Mouse (Mus musculus) heart, postnatal 0 days (tissue): Measurements from ENCODE around the gene Tenm2. TPM values are rescaled to one million over a fixed set of nuclear protein-coding genes. Genes with fewer than 3 reads are reported as not detected.
A peak's percentile ranks its signal among the peaks of the same experiment; 100 is the strongest.

Experiments used
- ATAC-seq: fragments of 200-750 bp; cut with Nextera tagmentation; 2 replicates; pipeline ENCODE4 v1.8.0; 2017; ENCODE audit warnings: low read depth, moderate number of reproducible peaks, moderate library complexity; ENCODE audit not compliant: insufficient read depth
- DNase-seq: peaks from one replicate; pipeline ENCODE4 v3.0.0-alpha.2; 2016; ENCODE audit warnings: low spot score
- H3K27ac ChIP-seq: fragments of 300-500 bp; sonication (generic); 2 replicates; pipeline ENCODE4 v1.5.1; 2014; ENCODE audit warnings: low read depth, mild to moderate bottlenecking
- H3K27me3 ChIP-seq: fragments of 300-500 bp; sonication (generic); 2 replicates; pipeline ENCODE4 v1.6.1; 2014; ENCODE audit warnings: low read length, mixed read lengths; ENCODE audit not compliant: control insufficient read depth, insufficient read depth
- H3K36me3 ChIP-seq: fragments of 300-500 bp; sonication (generic); replicated peaks from 2 replicates; pipeline ENCODE4 v1.6.1; 2014; ENCODE audit warnings: low read length, mixed read lengths; ENCODE audit not compliant: control insufficient read depth, insufficient read depth
- H3K4me1 ChIP-seq: fragments of 300-500 bp; sonication (generic); 2 replicates; pipeline ENCODE4 v1.6.1; 2014; ENCODE audit warnings: antibody characterized with exemption; ENCODE audit not compliant: control insufficient read depth, insufficient read depth
- H3K4me2 ChIP-seq: fragments of 300-500 bp; sonication (generic); 2 replicates; pipeline ENCODE4 v1.6.1; 2014; ENCODE audit warnings: low read depth, mild to moderate bottlenecking, low read length, moderate library complexity
- H3K4me3 ChIP-seq: fragments of 300-500 bp; sonication (generic); 2 replicates; pipeline ENCODE4 v1.5.1; 2014; ENCODE audit warnings: low read depth, low read length
- H3K9ac ChIP-seq: fragments of 300-500 bp; sonication (generic); replicated peaks from 2 replicates; pipeline ENCODE4 v1.6.1; 2014; ENCODE audit warnings: low read depth, low read length, mixed read lengths
- H3K9me3 ChIP-seq: fragments of 300-500 bp; sonication (generic); replicated peaks from 2 replicates; pipeline ENCODE4 v1.6.1; 2016; ENCODE audit warnings: low read length; ENCODE audit not compliant: control insufficient read depth
- CTCF ChIP-seq: IDR thresholded peaks from 2 replicates; pipeline ENCODE4 v1.5.1; 2016; ENCODE audit warnings: antibody characterized with exemption, control low read depth, low read depth
- EP300 ChIP-seq: IDR thresholded peaks from 2 replicates; pipeline ENCODE4 v1.6.1; 2016; ENCODE audit warnings: antibody characterized with exemption, low read depth
- WGBS: fragments of 180-500 bp; shearing (Covaris S2); extraction: QIAGEN DNeasy Blood & Tissue Kit; methylation state at CpG from one replicate; pipeline ENCODE4 v1.1.7; 2014; 5-methylcytosine and 5-hydroxymethylcytosine counted together
- polyA plus RNA-seq: library from polyadenylated mRNA; unstranded; fragments of >200 nt; fragmentation: Nextera tagmentation; extraction: Ambion mirVana; gene quantifications from 2 replicates; pipeline ENCODE4 v1.2.1, GENCODE M21; 2015
- total RNA-seq: library from RNA; depleted of rRNA; stranded (reverse); fragments of >200 nt; gene quantifications from 2 replicates; pipeline ENCODE4 v1.2.3, GENCODE M21; 2014; ENCODE audit warnings: low replicate concordance

Tenm2 gene
- total and polyA plus RNA-seq, 2 experiments from 2014 or later, result 0.14 to 0.95 TPM

DNA sequence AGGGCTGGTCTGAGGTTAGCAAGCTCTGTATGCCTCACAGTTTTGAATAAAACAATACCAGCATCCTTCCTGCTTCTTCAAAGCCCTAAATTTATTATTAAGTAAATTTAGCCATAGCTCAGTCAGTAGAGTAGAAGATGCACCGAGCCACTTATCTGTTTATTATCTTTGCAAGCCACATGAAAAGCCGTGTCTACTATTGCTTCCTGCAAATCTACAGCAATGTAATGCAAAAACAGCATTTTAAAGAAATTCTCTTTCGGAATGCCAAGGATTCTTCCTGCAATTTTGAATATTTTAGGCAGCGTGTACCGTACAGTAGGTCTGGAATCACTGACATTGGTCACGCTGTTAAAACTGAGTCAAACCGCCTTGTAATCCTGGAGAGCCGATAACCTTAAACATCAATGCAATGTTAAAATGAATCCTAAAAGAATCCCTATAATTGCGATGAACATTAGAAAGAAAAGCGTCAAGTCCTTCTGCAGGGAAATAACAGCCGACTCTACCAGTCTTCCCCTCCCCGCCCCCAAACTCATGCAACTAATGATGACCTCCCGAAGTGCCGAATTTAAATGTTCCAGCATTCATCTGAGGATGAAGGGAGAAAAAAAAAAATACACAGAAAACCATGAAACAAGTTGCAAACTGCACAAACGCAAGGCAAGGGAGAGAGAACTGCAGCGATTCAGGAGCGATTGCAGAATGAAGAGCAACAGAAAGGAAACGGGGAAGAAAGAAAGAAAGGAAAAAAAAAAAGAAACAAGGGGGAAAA is 556 bp downstream of the Tenm2 start:
- no peaks in the 10 kb centered on the region for H3K4me1 ChIP-seq
- peak overlapping the region; percentile 59 for H3K4me3 ChIP-seq
- no peak for DNase-seq
- WGBS, result 8% methylated on average over 18 of the region's 18 CpGs
- H3K4me2 ChIP-seq, result peak overlapping the region; percentile 89
- no peak for ATAC-seq
- H3K27ac ChIP-seq, result no peak overlapping the region
- no peak overlapping the region; the same call in 1 of the 2 replicates for H3K9ac ChIP-seq
- H3K9me3 ChIP-seq, result no peaks in the 10 kb centered on the region
- H3K27me3 ChIP-seq, result peaks cover 40% of the 10 kb centered on the region
- TF ChIP-seq EP300 (no peak), CTCF (no peak)
- H3K36me3 ChIP-seq, result no peaks in the 10 kb centered on the region

DNA sequence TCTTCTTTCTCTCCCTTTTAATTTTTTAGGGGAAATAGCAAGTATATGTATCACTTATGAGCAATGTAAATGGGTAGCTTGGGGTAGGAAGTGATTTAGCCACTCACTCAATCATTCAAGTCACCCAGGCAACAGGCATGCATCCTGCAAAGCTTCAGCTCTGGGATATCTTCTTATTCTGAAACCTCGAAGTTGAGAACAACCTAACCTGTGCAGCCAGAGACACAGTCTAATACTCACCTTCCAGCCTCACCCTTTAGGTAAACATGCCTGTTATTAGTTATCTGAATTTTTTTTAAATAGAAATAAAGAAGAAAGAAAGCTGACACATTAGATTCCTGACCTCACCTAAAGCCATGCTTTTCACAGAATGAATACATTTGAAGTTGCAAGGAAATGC is 8.4 kb downstream of the Tenm2 start:
- no peaks in the 10 kb centered on the region for H3K9me3 ChIP-seq
- H3K27me3 ChIP-seq, result peaks cover 15% of the 10 kb centered on the region; the same call in 1 of the 2 replicates
- no peaks in the 10 kb centered on the region for H3K36me3 ChIP-seq
- no peak overlapping the region for H3K9ac ChIP-seq
- H3K4me2 ChIP-seq, result no peak overlapping the region
- no peak overlapping the region for H3K27ac ChIP-seq
- DNase-seq, result no peak
- WGBS, result 44% methylated on average over 1 of the region's 1 CpGs
- H3K4me3 ChIP-seq, result no peak overlapping the region
- ATAC-seq, result no peak
- no peaks in the 10 kb centered on the region for H3K4me1 ChIP-seq
- TF ChIP-seq CTCF (no peak), EP300 (no peak)

DNA sequence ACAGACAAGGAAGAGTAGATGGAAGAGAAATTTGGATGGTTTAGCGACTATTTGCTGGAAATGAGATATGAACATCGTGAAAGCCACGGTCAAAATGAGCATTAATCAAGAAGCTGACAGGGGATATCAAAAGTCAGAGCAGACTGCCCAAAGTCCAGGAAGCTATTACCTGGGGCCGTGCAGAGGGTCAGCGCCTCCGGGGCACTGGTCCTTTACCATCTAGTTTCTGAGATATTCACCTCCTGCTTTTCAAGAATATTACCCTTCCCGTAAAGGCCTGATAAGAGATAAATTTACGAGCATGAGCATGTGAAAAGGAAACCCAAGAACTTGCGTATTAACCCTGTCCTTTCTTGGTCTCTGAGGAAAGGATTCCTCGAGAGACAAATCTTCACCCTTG is 8.8 kb downstream of the Tenm2 start:
- Histone ChIP-seq H3K4me3 (no peak overlapping the region), H3K27ac (no peak overlapping the region), H3K27me3 (peaks cover 15% of the 10 kb centered on the region; the same call in 1 of the 2 replicates), H3K36me3 (no peaks in the 10 kb centered on the region), H3K9ac (no peak overlapping the region), H3K4me2 (no peak overlapping the region), H3K9me3 (no peaks in the 10 kb centered on the region), H3K4me1 (no peaks in the 10 kb centered on the region)
- DNase-seq (no peak), ATAC-seq (no peak)
- WGBS, result 63% methylated on average over 10 of the region's 10 CpGs
- no peak for TF ChIP-seq EP300
- TF ChIP-seq CTCF, result no peak

DNA sequence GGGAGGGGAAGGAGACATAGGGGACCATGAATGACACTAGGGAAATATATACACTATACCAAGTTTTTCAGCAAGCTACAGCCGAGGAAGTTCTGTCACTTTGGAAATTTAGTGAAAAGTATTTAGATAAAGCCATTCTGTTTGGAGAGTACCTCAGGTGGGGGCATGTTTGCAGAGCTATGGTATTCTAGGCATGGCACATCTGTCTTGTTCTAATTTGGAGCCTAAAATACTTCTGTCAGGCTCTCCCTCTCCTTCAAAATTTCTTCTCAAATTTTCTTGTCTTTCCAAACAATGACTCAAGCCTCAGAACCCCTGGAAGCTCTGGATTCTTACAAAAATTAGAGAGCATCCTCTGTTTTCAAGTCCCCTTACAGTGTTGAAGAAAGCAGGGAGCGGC is 13.0 kb downstream of the Tenm2 start:
- H3K4me3 ChIP-seq, result no peak overlapping the region
- H3K36me3 ChIP-seq, result no peaks in the 10 kb centered on the region
- H3K9me3 ChIP-seq, result no peaks in the 10 kb centered on the region
- H3K4me1 ChIP-seq, result 0 out of 2 replicates have a peak, but pooled peaks cover 3% of the 10 kb centered on the region
- no peak overlapping the region for H3K27ac ChIP-seq
- peaks cover 14% of the 10 kb centered on the region; the same call in 1 of the 2 replicates for H3K27me3 ChIP-seq
- no peak overlapping the region for H3K9ac ChIP-seq
- TF ChIP-seq EP300 (no peak), CTCF (no peak)
- DNase-seq (no peak), ATAC-seq (no peak)
- no peak overlapping the region for H3K4me2 ChIP-seq
- WGBS, result 66% methylated on average over 2 of the region's 2 CpGs

DNA sequence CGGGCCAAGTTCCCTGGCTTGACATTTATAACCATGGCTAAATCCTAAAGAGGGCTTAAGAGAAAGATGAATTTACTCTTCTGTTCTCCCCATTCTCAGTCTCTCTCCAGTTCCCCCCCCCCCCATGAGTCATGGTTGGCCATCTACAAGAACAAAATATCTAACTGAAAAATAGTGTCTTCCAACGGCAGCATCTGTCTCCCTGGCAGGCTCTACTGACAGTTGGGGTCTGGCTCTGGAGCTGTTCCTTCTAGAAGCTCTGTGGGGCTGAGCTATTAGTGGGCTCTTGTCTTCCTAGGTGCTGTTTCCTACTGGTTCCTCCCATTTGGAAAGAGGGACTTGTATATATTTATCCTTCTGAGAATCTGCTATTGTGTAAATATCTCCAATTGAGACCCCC is 13.7 kb downstream of the Tenm2 start:
- Histone ChIP-seq H3K9me3 (no peaks in the 10 kb centered on the region), H3K4me3 (no peak overlapping the region), H3K27me3 (peaks cover 14% of the 10 kb centered on the region; the same call in 1 of the 2 replicates), H3K27ac (no peak overlapping the region), H3K4me1 (0 out of 2 replicates have a peak, but pooled peaks cover 3% of the 10 kb centered on the region), H3K36me3 (no peaks in the 10 kb centered on the region), H3K4me2 (no peak overlapping the region), H3K9ac (no peak overlapping the region)
- whole genome bisulfite sequencing, result 57% methylated on average over 2 of the region's 2 CpGs
- ATAC-seq (no peak), DNase-seq (no peak)
- no peak for TF ChIP-seq CTCF
- no peak for TF ChIP-seq EP300
